Mouse (Mus musculus) 3T3-L1 (cell line): Measurements from ENCODE around the gene Klhl1.
"Not testable (repeated sequence)": the region's sequence is repeated elsewhere in the genome, so short reads cannot be mapped to it uniquely, and the experiment has no call there.

ENCODE experiments used
- DNase-seq: peaks from one replicate; pipeline ENCODE4 v3.0.0-alpha.2; 2015; ENCODE audit warnings: low read depth, low spot score

Klhl1 gene

DNA sequence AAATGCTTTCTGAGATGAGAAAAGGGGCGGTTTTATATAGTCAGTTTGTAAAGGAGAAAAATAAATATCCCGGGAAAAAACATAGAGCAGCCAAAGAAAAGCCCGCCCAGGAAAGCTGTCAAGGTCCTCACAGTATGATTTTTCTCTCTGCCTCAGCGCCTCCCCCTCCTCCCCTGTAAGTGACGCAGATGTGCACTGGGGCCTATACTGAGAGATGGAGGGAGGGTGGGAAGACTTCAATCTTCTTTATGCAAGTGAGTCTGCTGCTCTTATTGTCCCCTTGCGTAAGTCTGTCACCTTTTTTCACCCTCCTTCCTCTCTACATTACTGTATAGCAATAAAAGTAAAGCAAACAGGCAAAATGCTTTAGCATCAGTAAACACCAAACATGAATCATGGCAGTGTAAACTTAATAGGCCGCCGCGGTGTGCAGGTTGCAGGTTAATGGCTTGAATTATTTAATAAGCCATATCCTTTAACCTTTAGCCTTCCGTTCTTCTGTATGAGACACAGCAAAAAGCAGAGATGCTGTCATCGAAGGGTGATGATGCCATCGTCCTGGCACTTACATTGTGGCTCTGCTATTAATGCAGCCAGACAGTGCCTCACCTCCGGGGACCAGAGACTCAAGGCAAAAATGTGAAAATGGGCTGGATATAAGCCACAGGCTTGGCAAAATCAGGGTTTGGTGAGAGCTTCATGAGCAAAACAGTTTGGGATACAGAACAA lies at the start of gene Klhl1:
Gene Klhl1 (minus strand): TSS at position 149 of the 729 bp plus-strand sequence.
- peak; percentile 13 for DNase-seq

DNA sequence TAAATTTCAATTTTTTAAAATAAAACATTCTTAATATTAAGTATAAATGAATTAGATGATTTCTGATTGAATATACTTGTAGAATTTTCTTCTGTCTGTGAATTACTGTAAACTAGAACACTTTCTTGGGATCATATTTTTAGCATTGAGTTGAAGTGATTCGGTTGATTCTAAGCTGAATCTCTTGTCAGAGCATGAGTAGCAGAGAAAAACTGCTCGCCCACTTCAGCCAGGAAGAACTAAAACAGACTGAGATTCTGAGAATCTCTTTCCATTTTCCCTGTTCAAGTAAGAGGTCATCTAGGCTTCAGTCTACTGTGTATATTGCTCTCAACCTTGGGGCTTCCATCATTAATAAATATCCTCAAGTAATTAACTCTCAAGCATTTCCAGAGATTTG lies 34.8 kb upstream of the Klhl1 start:
- DNase-seq = no peak

DNA sequence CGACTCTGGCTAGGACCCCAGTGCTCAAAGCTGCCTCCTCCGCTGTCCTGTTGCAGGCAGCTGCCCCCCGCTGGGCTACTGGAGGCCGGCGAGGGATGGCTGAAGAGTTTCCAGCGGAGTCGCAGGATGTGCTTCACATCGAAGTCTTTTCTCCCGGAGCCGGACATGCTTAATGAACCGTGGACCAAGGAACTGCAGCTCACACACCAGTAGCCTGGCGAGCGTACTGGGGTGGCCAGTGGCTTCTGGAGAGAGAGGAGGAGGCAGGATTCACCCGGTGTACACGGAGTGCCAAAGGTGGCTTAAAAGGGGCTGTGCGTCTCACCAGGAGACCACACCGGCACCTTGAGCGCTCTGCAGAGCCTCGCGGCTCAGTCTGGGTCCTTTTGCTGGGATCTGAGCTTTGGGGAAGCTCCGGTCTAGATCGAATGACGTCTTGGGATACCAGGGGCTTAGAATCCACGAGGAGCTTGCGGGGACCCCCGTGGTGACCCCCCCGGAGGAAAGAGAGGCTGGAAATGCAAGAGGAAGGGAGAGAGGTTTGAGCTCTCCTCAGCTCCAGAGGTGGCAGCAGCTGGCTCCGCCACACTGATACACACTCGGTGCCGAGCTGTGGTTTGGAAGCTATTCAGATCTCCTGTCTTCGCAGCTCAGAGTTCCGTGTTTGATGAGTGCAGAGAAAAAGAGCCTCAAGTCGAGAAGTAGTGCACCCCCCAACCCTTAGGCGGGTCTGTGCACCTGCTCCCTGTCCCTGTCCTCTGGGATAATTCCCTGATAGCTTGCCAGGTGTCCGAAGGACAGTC lies 550 bp downstream of the Klhl1 start:
- no peak for DNase-seq

DNA sequence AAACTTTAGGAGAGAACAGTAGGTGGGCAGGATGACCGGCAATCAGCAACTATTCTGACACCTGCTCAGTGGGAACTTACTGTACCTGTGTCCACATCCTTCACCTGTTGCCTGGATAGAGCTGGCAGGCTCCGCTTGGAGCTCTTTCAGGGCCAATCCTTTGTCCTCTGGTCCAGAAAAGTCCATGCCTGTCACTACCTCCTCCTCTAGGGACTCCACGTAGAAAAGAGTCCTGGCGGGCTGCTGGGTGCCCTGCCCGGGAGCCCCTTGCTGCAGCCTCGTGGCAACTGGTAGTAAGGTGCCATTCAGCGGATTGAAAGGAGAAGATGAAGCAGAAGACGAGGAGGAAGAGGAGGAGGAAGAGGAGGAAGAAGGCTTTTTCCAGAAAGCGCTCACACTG lies 1.2 kb downstream of the Klhl1 start:
- DNase-seq = no peak

DNA sequence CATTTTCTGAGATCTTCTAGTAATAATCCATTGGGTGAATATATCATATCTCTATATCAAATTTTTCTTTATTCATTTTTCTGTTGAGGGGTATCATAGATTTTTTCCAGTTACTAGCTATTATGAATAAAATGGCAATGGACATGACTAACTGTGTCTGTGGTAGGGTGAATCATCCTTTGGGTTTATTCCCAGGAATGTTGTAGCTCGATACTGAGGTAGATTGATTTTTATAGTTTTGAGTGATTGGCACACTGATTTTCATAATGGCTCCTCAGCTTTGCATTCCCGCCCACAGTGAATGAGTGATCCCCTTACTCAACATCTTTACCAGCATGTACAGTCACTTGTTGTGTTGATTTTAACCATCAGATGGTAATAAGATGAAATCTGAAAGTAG lies 19.0 kb downstream of the Klhl1 start:
- peak; percentile 63 for DNase-seq

DNA sequence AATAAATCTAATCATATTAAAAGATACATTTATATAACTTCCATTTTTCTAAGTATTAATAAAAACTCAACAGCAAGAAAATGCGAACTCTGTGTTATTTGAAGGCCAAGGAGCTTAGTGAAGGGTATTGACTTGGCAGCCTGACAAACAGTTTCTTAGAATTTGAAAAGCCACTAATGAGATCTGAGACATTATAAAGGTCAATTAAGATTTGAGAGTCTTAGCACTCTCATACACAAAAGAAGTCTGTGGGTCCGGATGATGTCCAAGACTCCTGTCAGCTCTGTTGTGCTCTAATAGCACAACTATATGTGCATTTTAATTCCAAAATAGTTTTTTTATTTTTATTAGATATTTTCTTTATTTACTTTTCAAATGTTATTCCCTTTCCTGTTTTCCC lies 47.1 kb downstream of the Klhl1 start:
- no peak for DNase-seq

DNA sequence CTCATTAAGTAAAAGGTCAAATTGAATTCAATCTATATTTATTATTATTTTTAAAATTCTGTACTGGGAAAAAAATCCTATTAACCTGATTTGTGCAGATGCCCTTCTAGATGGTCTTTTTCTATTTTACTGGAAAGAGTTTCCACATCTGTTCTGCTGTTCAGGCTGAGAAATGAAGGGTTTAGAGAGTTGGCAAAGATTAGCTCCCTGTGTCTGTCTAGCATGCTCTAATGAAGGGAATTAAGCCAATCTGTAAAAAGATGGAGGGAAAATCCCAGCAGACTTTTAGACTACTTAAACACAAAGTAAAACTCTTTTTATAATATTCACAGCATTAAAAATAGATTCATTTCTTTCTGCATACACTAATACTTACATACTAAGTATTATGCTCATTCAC lies 47.6 kb downstream of the Klhl1 start:
- DNase-seq = no peak

DNA sequence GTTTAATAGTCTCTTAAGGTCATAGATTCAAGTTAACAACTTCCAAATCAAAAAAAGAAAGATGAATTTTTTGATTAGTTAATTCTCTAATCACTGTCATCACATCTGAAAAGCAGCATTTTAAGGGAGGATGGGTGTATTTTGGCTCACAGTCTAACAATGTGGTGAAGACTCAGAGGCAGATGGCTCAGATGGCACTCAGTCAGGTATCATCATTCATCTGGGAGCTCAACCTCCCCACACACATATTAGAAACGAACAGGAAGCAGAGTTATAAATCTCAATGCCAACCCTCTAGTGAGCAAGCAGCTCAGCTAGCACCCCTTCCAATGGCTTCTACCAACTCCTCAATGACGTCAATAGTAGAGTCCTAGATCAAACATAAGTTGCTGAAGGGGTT lies 57.1 kb downstream of the Klhl1 start:
- no peak for DNase-seq

DNA sequence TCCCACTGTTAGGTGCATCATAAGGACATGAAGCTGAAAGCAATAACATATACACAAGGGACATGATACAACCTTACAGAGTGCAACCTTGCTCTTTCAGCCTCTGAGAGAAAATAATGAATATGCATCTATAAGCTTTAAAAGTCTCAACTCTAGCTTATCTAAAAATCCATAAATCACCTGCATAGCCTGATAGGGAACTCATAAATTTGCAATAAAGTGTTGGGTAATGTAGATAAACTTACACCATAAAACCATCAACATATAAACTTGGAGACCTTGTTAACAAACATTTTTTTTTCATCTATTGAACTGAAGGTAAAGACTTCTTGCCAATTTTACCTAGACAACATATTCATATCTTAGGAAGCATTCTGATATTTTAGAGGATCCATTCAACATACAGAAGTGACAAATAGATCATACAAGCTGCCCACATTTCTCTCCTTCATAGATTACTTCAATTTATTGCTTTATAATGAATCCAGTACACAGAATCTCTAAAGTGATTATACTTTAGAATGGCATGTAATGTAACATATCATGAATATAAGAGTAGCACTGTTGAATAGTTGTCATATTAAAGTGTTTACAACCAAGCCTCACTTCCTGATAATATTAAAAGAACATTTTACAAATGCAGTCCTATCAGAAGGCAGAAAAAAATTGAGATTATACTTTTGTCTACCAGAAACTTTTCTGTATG lies 126.7 kb downstream of the Klhl1 start:
- no peak for DNase-seq

DNA sequence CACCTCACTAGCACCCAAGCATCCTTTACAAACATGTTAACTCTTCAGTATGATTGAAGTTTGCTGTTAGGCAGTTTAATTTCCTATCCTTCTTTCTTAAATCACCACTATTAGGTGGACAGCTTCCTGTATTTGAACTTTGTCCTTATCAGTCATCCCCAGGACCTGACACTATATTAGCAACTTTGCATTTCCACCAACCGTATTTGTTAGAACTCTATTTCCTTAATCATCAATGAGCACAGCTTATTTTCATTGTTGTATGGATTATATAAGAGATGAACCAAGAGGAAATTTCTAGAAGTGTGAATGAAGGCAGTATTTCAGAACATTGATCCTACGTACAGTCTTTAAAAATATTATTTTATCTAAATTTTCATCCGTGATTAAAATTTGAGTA lies 156.2 kb downstream of the Klhl1 start:
- DNase-seq = no peak

DNA sequence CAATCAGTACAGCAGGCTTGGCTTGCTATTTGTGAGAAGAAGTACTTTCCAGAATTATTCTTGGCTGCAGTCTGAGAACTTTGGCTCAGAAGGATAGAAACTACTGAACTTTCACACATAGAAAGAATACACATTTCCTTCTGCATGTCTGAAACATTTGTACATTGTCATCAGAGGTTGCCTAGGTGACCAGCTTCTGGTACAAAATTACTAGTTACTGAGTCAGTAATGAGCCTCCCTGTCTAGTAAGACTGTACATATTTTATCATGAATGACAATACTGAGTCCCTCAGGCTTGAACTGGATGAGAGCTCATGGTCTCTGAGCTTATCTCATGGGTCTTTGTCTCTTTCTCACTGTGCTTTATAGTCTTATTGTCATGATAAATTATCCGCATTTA lies 170.7 kb downstream of the Klhl1 start:
- no peak for DNase-seq

DNA sequence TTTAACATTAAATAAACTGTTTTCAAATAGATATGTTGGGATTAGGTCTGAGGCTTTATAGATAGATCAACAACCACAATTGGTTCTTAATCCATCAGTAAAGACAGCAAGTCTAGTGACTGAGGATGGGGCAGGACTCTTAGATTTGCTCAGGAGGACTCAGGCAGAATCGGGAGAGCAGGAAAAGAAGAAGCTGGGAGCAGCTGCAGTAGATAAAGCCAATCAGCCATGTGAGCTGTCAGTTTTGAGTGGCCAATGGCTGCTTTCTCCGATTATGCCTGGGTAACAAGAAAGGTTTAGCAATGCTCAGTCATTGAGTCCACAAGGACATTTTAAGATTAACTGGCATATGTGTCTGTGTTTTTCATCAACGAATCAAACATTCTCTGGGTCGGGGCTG lies 187.8 kb downstream of the Klhl1 start:
- DNase-seq = no peak

DNA sequence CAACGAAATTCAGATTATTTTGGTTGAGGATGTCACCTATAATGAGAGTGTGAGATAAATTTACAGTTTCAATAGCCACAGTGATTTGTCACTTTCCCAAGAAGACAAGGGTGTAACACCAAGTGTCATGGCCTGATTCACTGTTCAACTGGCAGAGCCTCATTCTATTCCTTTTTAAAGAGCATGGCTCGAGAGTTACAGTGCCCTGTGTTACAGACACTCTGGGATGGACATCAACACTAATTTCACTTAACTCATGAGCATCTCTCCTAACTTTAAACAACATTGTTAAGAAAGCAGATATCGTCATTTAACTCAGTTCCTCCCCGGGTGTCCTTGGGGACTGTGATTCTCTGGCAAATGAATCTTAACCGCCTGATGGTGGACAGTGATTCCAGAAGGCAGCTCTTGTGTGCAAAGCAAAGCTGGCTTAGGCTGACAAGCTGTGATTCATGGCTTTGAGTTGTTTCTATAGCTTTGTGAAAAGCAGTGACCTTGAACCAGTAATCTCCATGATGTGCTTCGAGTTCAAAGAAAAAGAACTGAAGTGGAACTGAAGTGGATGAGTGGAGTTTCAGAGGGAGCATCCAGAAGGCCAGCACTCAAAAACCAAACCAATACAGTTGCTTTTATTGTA lies 301.0 kb downstream of the Klhl1 start:
- no peak for DNase-seq

DNA sequence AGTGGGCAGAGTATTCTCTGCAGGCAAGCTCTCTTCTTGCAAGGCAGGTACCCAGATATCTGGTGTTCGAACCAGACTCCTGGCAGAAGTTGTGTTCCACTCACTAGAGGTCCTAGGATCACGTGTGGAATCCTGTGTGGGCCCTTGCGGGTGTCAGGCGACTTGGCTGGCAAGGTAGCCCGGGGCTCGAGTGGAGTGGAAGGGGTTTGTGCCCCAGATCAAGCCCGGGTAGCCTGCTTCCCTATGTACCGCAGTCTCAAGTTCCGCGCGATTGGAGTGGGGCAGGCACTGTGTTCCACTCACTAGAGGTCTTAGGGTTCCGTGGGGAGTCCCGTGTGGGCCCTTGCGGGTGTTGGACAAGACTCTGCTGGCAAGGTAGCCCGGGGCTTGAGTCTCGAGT lies 324.1 kb downstream of the Klhl1 start:
- DNase-seq = not testable (repeated sequence)

DNA sequence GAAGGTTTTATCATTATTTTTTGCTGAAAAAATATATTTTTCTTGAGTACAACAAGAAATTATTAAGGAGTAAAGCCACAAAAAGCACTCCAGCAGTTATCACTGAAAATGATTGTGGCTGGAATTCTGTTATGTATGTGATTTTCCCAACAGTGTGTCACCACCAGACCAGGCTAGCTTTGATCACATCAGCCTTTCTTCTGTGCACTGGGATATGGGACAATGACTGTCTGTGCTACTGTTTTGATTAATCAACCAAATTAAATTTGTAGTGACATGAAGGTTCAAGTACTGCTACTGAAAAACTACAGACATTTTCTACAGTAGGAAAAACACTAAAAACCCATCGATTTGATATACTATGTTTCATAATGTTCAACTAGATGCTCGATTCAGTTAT lies 344.4 kb downstream of the Klhl1 start:
- DNase-seq = no peak

DNA sequence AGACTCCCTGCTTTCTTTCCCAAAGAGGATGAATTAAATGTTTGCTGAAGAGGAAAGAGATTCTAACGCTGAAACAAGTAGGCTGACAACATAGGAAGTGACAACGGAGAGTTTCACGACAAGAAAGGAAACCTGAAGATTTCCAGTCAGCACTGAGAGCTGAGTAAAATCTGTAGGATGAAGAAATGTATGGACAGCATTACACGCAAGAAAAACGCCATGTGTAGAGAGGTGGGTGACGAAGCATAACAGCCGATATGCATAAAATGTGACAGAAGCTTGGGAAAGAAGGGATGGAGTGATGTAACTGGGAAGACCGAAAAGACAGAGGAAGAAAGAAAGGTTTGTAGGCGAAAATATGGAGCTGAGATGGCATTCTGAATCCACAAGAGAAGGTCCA lies 375.8 kb downstream of the Klhl1 start:
- DNase-seq = no peak

DNA sequence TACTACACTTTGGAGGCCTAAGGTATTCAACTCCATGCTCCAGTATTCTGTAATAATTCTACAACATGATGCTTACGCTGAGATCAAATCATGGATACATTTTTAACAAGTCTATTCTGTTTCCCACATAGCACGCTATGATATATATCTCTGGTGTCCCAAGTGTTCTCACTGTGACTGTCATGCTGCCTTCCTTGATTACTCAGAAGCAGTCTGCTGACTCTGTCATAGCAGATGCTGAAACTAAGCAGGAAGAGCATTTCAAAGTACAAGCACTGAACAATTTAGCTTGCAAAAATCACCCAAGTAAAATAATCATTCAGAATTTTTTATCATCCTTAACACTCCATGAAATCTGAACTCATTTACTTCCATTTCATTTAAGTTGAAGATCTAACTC lies 378.7 kb downstream of the Klhl1 start:
- DNase-seq = no peak

DNA sequence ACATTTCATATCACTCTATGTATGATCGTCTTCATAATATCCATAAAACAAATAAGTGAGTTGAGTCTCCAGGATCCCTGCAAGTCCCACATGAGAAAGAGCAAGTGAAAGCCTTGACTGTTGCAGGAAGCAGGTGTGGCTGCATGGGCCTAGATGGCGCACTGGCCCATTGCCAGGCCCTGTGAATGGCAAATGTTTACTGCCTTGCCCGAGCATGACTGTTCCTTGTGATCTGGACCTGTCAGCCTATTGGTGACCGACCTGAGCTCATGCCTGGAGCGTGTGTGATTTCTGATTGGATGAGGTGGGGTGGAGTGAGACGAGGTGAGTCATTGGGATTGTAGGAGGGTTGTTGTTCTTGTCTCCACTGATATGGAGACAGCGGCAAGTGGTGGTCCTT lies 411.5 kb downstream of the Klhl1 start:
- no peak for DNase-seq

DNA sequence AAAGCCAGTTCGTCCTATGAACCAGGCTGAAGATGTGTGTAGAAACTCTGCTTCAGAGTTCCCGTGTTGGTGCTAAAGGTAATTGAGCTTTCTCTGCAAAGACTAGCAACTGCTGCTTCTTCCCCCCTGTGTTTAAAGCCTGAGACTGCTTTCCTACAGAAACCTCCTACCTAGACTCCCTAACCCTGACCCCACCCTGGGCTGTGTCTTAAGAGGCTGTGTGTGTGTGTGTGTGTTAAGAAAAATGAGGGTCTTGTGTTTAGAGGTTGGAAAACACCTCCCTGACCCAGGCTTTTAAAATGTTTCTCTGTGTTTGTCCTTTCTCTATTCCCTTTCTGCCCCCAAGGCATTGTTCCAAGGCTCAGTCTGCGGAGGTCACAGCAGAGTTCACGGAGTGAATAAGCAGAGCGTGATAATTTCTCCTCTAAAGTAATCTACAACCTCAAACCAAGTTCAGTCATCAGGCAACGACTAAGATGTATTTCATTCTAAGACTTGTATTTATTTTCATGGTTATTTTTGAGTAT lies 437.2 kb downstream of the Klhl1 start:
- DNase-seq = no peak

DNA sequence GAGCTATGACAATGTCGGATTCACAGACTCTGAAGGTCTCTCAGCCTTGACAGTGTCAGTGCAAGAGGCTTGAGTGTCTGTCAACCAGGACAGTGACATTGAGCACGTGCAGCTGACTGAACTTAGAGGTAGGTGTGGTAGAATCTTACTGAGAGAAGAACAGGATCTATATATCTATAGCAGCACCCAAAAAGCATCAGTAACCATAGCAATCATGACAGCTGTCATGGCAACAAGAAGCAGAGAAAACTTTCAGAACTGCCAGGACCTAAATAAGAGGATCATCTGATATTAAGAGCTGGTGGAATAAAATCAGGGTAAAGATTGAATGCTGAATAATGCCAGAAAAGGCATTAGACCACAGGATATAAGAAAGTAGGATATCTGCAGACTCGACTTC lies 453.0 kb downstream of the Klhl1 start:
- no peak for DNase-seq
